Mouse (Mus musculus) forebrain, embryonic 16.5 days (tissue): ENCODE data around the gene Blmh. TPM values are rescaled to one million over a fixed set of nuclear protein-coding genes. Genes with fewer than 3 reads are reported as not detected.
"Not testable (repeated sequence)": the region's sequence is repeated elsewhere in the genome, so short reads cannot be mapped to it uniquely, and the experiment has no call there.

Experiments used
- ATAC-seq: fragments of 200-750 bp; cut with Nextera tagmentation; 2 replicates; pipeline ENCODE4 v1.8.0; 2017; ENCODE audit warnings: mild to moderate bottlenecking, moderate library complexity
- H3K27ac ChIP-seq: fragments of 300-500 bp; sonication (generic); 2 replicates; pipeline ENCODE4 v1.5.1; 2014; ENCODE audit warnings: low read length, control low read depth
- H3K27me3 ChIP-seq: fragments of 300-500 bp; sonication (generic); replicated peaks from 2 replicates; pipeline ENCODE4 v1.6.1; 2014; ENCODE audit warnings: low read length; ENCODE audit not compliant: control insufficient read depth, insufficient read depth
- H3K36me3 ChIP-seq: fragments of 300-500 bp; sonication (generic); 2 replicates; pipeline ENCODE4 v1.6.1; 2014; ENCODE audit not compliant: control insufficient read depth, insufficient read depth
- H3K4me1 ChIP-seq: fragments of 300-500 bp; sonication (generic); replicated peaks from 2 replicates; pipeline ENCODE4 v1.6.1; 2014; ENCODE audit warnings: low read length; ENCODE audit not compliant: control insufficient read depth, insufficient read depth
- H3K4me2 ChIP-seq: fragments of 300-500 bp; sonication (generic); 2 replicates; pipeline ENCODE4 v1.6.1; 2014; ENCODE audit warnings: mild to moderate bottlenecking, low read length, control low read depth
- H3K4me3 ChIP-seq: fragments of 300-500 bp; sonication (generic); replicated peaks from 2 replicates; pipeline ENCODE4 v1.5.1; 2014; ENCODE audit warnings: mild to moderate bottlenecking, low read length, control low read depth
- H3K9ac ChIP-seq: fragments of 300-500 bp; sonication (generic); replicated peaks from 2 replicates; pipeline ENCODE4 v1.6.1; 2014; ENCODE audit warnings: low read depth, low read length, control low read depth
- H3K9me3 ChIP-seq: fragments of 300-500 bp; sonication (generic); 2 replicates; pipeline ENCODE4 v1.6.1; 2016; ENCODE audit warnings: low read length; ENCODE audit not compliant: control insufficient read depth
- WGBS: fragments of 180-500 bp; shearing (Covaris S2); extraction: QIAGEN DNeasy Blood & Tissue Kit; methylation state at CpG from one replicate; pipeline ENCODE4 v1.1.7; 2014; 5-methylcytosine and 5-hydroxymethylcytosine counted together
- polyA plus RNA-seq: library from polyadenylated mRNA; unstranded; fragments of >200 nt; fragmentation: Nextera tagmentation; extraction: Ambion mirVana; gene quantifications from 2 replicates; pipeline ENCODE4 v1.2.1, GENCODE M21; 2015

Blmh gene
- polyA plus RNA-seq, 1 experiment from 2014 or later, result 128 TPM

DNA sequence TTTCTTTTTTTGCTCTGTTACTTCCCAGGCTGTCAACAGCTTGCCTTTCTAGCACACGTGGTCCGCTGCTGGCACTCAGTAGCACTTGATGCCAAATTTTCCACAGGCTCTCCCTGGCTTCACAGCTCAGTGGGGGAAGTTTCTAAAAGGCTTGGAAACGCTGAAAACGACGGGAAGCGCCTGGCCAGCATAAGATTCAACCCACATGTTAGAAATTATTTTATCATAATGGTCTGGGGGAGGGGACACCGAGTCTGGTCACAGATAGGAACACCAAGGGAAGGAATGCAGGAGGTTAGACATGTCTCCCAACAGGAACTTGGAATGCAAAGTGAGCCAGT is 12.6 kb upstream of the Blmh start:
- no peak overlapping the region for H3K4me2 ChIP-seq
- no peaks in the 10 kb centered on the region for H3K36me3 ChIP-seq
- no peaks in the 10 kb centered on the region for H3K27me3 ChIP-seq
- no peaks in the 10 kb centered on the region for H3K9me3 ChIP-seq
- WGBS, result 30% methylated on average over 7 of the region's 7 CpGs
- peak; percentile 90 for ATAC-seq
- peaks cover 16% of the 10 kb centered on the region for H3K4me1 ChIP-seq
- H3K9ac ChIP-seq, result no peak overlapping the region
- H3K27ac ChIP-seq, result no peak overlapping the region
- H3K4me3 ChIP-seq, result no peak overlapping the region

DNA sequence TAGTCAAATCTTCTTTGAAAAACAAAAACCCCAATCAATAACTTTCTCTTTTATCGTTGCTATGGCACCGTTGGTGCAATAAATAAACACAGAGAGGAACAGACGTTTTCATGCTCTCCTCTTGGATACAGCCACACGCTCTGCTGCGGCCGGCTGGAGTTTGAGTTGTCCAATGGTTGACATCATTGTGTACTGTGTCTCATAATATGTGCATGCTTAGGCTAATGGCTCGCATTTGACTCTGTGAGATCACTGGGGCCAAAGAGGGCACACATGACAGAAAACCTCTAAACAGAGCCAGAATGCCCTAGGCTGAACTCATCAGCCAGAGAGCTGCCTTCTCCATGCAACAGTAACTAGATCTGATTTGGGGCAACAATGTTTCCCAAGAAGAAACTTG is 10.2 kb upstream of the Blmh start:
- no peak overlapping the region for H3K27ac ChIP-seq
- WGBS, result 70% methylated on average over 7 of the region's 7 CpGs
- H3K27me3 ChIP-seq, result no peaks in the 10 kb centered on the region
- no peaks in the 10 kb centered on the region for H3K36me3 ChIP-seq
- peaks cover 16% of the 10 kb centered on the region for H3K4me1 ChIP-seq
- no peak overlapping the region for H3K4me2 ChIP-seq
- H3K9me3 ChIP-seq, result no peaks in the 10 kb centered on the region
- ATAC-seq, result no peak
- H3K4me3 ChIP-seq, result no peak overlapping the region
- no peak overlapping the region for H3K9ac ChIP-seq

- Histone ChIP-seq H3K27me3 (no peaks in the 10 kb centered on the region), H3K4me2 (no peak overlapping the region), H3K27ac (no peak overlapping the region), H3K9me3 (no peaks in the 10 kb centered on the region), H3K4me1 (peaks cover 7% of the 10 kb centered on the region), H3K9ac (no peak overlapping the region), H3K36me3 (no peaks in the 10 kb centered on the region), H3K4me3 (no peak overlapping the region)
- no peak for ATAC-seq
- WGBS, result 50% methylated on average over 13 of the region's 13 CpGs
Observed at GRCm38 (mm10) chr11:76916539-76917229, 7.9 kb upstream of the Blmh start.

GRCm38 (mm10) chr11:76917230-76917548 is 7.4 kb upstream of the Blmh start:
- Histone ChIP-seq H3K4me2 (no peak overlapping the region), H3K9me3 (no peaks in the 10 kb centered on the region), H3K36me3 (no peaks in the 10 kb centered on the region), H3K4me1 (peaks cover 1% of the 10 kb centered on the region), H3K4me3 (no peak overlapping the region), H3K27me3 (no peaks in the 10 kb centered on the region), H3K9ac (no peak overlapping the region), H3K27ac (no peak overlapping the region)
- ATAC-seq, result no peak
- 52% methylated on average over 3 of the region's 3 CpGs for WGBS

GRCm38 (mm10) chr11:76920607-76921006 is 4.0 kb upstream of the Blmh start:
- Histone ChIP-seq H3K4me2 (no peak overlapping the region), H3K27ac (no peak overlapping the region), H3K4me1 (no peaks in the 10 kb centered on the region), H3K9me3 (no peaks in the 10 kb centered on the region), H3K9ac (no peak overlapping the region), H3K36me3 (no peaks in the 10 kb centered on the region), H3K27me3 (no peaks in the 10 kb centered on the region), H3K4me3 (no peak overlapping the region)
- no peak for ATAC-seq
- 55% methylated on average over 1 of the region's 1 CpGs for WGBS

- not testable (repeated sequence) for H3K4me1 ChIP-seq, H3K27ac ChIP-seq, ATAC-seq, H3K9ac ChIP-seq, H3K9me3 ChIP-seq, H3K4me3 ChIP-seq, H3K27me3 ChIP-seq, H3K36me3 ChIP-seq, H3K4me2 ChIP-seq
- WGBS, result 89% methylated on average over 8 of the region's 8 CpGs
Observed at GRCm38 (mm10) chr11:76928586-76928985, 4.0 kb downstream of the Blmh start.

DNA sequence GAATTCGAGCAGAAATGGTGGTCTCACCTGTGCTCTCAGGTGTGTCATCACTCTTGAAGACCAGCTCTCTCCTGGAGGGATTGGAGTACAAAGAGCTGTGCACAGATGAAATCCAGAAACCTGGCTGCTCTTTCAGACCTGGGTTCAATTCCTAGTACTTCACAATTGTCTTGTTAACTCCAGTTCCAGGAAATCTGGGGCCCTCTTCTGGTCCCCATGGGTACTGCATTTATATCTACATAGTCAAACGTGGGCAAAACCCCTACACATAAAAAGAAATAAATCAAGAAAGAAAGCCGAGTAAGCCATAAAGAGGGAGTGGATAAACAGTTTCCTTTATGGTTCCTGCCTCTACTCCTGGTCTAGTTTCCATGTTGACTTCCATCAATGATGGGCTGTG is 8.6 kb downstream of the Blmh start:
- Histone ChIP-seq H3K27ac (no peak overlapping the region), H3K9me3 (no peaks in the 10 kb centered on the region), H3K4me2 (no peak overlapping the region), H3K4me1 (no peaks in the 10 kb centered on the region), H3K4me3 (no peak overlapping the region), H3K27me3 (no peaks in the 10 kb centered on the region), H3K9ac (no peak overlapping the region), H3K36me3 (no peaks in the 10 kb centered on the region)
- WGBS, result 66% methylated on average over 3 of the region's 3 CpGs
- no peak for ATAC-seq

DNA sequence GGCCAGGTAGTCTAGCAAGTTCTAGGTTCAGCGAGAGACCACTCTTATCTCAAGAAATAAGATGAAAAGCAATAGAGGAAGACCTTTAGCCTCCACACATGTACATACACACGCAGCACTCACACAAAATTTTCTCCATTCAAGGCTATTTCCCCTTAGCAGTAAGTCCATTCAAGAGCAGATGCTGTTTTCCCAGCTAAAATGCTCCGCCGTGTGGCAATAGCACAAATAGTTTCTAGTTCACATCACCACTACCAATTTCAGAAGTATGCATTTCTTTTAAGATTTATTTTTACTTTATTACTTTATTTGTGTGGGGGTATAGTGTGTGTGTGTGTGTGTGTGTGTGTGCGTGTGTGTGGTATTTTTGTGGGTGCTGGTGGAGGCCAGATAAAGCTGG is 12.0 kb downstream of the Blmh start:
- Histone ChIP-seq H3K4me3 (no peak overlapping the region), H3K27me3 (no peaks in the 10 kb centered on the region), H3K9me3 (no peaks in the 10 kb centered on the region), H3K4me1 (no peaks in the 10 kb centered on the region), H3K36me3 (no peaks in the 10 kb centered on the region), H3K9ac (no peak overlapping the region), H3K27ac (no peak overlapping the region), H3K4me2 (no peak overlapping the region)
- 84% methylated on average over 5 of the region's 5 CpGs for whole genome bisulfite sequencing
- ATAC-seq, result no peak

DNA sequence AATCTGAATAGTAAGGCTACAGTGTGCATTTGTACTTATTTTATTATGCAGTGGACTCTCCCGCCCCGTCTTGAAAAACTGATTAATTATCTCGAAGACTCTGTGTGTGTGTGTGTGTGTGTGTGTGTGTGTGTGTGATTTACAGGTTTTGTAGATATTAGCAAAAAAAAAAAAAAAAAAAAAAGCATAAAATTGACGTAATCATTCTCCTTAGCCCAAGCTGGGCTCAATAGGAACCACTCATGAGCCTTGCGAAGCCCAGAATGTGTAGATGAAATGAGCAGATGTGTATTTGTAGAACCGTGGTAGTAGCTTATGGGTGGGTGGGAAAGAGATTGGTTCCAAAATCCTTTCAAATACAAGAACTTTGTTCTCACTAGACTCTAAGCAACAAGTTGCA is 20.2 kb downstream of the Blmh start:
- Histone ChIP-seq H3K27ac (no peak overlapping the region), H3K27me3 (no peaks in the 10 kb centered on the region), H3K9ac (no peak overlapping the region; the same call in 1 of the 2 replicates)

More for the DNA sequence above, 20.2 kb downstream of the Blmh start:
- Histone ChIP-seq H3K36me3 (no peaks in the 10 kb centered on the region), H3K9me3 (no peaks in the 10 kb centered on the region), H3K4me3 (peak overlapping the region; percentile 94), H3K4me1 (peaks cover 12% of the 10 kb centered on the region), H3K4me2 (peak overlapping the region; percentile 53)
- ATAC-seq, result no peak
- 67% methylated on average over 6 of the region's 6 CpGs for WGBS
